In genomic region chr5:49090122-49090680, GRCm38 (mm10) we compare ENCODE assay signal across 9 mouse cellular contexts.
DNase-seq lines count a peak whose midpoint lies in the region; ATAC-seq and TF ChIP-seq lines count a peak whose summit lies in the region.
"Had no signal": no experiment of that assay in that cellular context is flagged by ENCODE, and none has a peak within 500 bp of the region (broad histone marks: within the 10 kb centered on the region; RNA-seq: fewer than 3 reads in every experiment).

No protein-coding gene starts in this region.

- no peaks in the 10 kb centered on the region for H3K36me3 ChIP-seq in embryonic facial prominence, embryonic 13.5 days
- H3K36me3 ChIP-seq in heart, embryonic 14.5 days (ENCODE audit: control insufficient read depth, insufficient read depth, low read length): no peaks in the 10 kb centered on the region
- no peaks in the 10 kb centered on the region for H3K36me3 ChIP-seq in kidney, postnatal 0 days (ENCODE audit: insufficient read depth, low read length)
- no peaks in the 10 kb centered on the region for H3K36me3 ChIP-seq in liver, adult 2 months (ENCODE audit: control insufficient read depth, insufficient read depth, low read length)
- no peaks in the 10 kb centered on the region for H3K36me3 ChIP-seq in neural tube, embryonic 13.5 days

- DNase-seq in CD4-positive helper T cell, adult 2 months (ENCODE audit: low read depth, low spot score): peak; percentile 7
- DNase-seq in adrenal gland, postnatal 36 days: peak; percentile 70 to 75
- peak; percentile 79 for DNase-seq in kidney, postnatal 0 days (ENCODE audit: low spot score)
- DNase-seq in liver, adult 2 months (ENCODE audit: extremely low read depth, low read depth, low spot score): peak; percentile 61
- peak; percentile 28 for DNase-seq in thymus, postnatal 25 days

- no peaks in the 10 kb centered on the region for H3K79me2 ChIP-seq in liver, adult 2 months (ENCODE audit: control insufficient read depth, insufficient read depth, low read length)

- no peak overlapping the region for H3K27ac ChIP-seq in embryonic facial prominence, embryonic 13.5 days
- H3K27ac ChIP-seq in heart, embryonic 14.5 days (replicated peaks in 1 of 2; ENCODE audit: control insufficient read depth in 1 of 2, insufficient read depth in 1 of 2, low read depth in 2 of 2, low read length in 2 of 2): no peak overlapping the region
- no peak overlapping the region for H3K27ac ChIP-seq in kidney, postnatal 0 days
- no peak overlapping the region for H3K27ac ChIP-seq in liver, adult 2 months (replicated peaks; ENCODE audit: insufficient read depth, low read depth, low read length)
- no peak overlapping the region for H3K27ac ChIP-seq in neural tube, embryonic 13.5 days (replicated peaks)

- H3K27me3 ChIP-seq in embryonic facial prominence, embryonic 13.5 days: no peaks in the 10 kb centered on the region
- no peaks in the 10 kb centered on the region for H3K27me3 ChIP-seq in heart, embryonic 14.5 days (ENCODE audit: control insufficient read depth, insufficient read depth, low read length)
- no peaks in the 10 kb centered on the region for H3K27me3 ChIP-seq in kidney, postnatal 0 days (ENCODE audit: insufficient read depth, low read length)
- no peaks in the 10 kb centered on the region for H3K27me3 ChIP-seq in liver, adult 2 months (ENCODE audit: control insufficient read depth, insufficient read depth, low read length)
- H3K27me3 ChIP-seq in neural tube, embryonic 13.5 days: no peaks in the 10 kb centered on the region

- H3K4me1 ChIP-seq in embryonic facial prominence, embryonic 13.5 days: no peaks in the 10 kb centered on the region
- H3K4me1 ChIP-seq in heart, embryonic 14.5 days (ENCODE audit: control insufficient read depth in 2 of 2, insufficient read depth in 2 of 2, low read length in 2 of 2): no peaks in the 10 kb centered on the region
- no peaks in the 10 kb centered on the region for H3K4me1 ChIP-seq in kidney, postnatal 0 days (replicated peaks; ENCODE audit: insufficient read depth, low read length)
- no peaks in the 10 kb centered on the region; the same call in 1 of the 2 replicates for H3K4me1 ChIP-seq in liver, adult 2 months (ENCODE audit: control insufficient read depth, insufficient read depth, low read length)
- no peaks in the 10 kb centered on the region for H3K4me1 ChIP-seq in neural tube, embryonic 13.5 days (replicated peaks)

- peak; percentile 95 for TF ChIP-seq CTCF in kidney, postnatal 0 days (IDR thresholded peaks at IDR 0.05; ENCODE audit: low read depth)
- TF ChIP-seq CTCF in liver, adult 2 months (IDR thresholded peaks at IDR 0.05; ENCODE audit: low read depth, low read length): peak; percentile 65

- 5% methylated on average over 6 of the region's 6 CpGs for WGBS in embryonic facial prominence, embryonic 13.5 days
- WGBS in heart, embryonic 14.5 days: 10% methylated on average over 6 of the region's 6 CpGs
- WGBS in kidney, postnatal 0 days: 10% methylated on average over 6 of the region's 6 CpGs
- WGBS in liver, adult 2 months: 3% methylated on average over 6 of the region's 6 CpGs
- WGBS in neural tube, embryonic 13.5 days: 10% methylated on average over 6 of the region's 6 CpGs

- H3K9ac ChIP-seq in embryonic facial prominence, embryonic 13.5 days: no peak overlapping the region
- no peak overlapping the region for H3K9ac ChIP-seq in heart, embryonic 14.5 days (ENCODE audit: low read length)
- H3K9ac ChIP-seq in kidney, postnatal 0 days (ENCODE audit: low read depth, low read length): no peak overlapping the region
- no peak overlapping the region for H3K9ac ChIP-seq in liver, adult 2 months (ENCODE audit: low read depth, low read length)
- no peak overlapping the region for H3K9ac ChIP-seq in neural tube, embryonic 13.5 days

- 0 out of 2 replicates have a peak, but pooled peaks have one; percentile 43 for ATAC-seq in embryonic facial prominence, embryonic 13.5 days (ENCODE audit: insufficient number of reproducible peaks, insufficient read depth, low FRiP score, low TSS enrichment, low read depth)
- ATAC-seq in heart, embryonic 14.5 days (ENCODE audit: insufficient number of reproducible peaks, insufficient read depth, low FRiP score, low read depth): no peak
- ATAC-seq in kidney, postnatal 0 days (replicated peaks; ENCODE audit: low FRiP score, low read depth): 0 out of 2 replicates have a peak, but pooled peaks have one; percentile 33
- ATAC-seq in neural tube, embryonic 13.5 days (ENCODE audit: low read depth): peak; percentile 50

- no peak overlapping the region for H3K4me3 ChIP-seq in embryonic facial prominence, embryonic 13.5 days
- no peak overlapping the region for H3K4me3 ChIP-seq in heart, embryonic 14.5 days (ENCODE audit: control insufficient read depth in 1 of 2, insufficient read depth in 1 of 2, low read depth in 1 of 2, low read length in 2 of 2)
- no peak overlapping the region for H3K4me3 ChIP-seq in kidney, postnatal 0 days (replicated peaks; ENCODE audit: low read depth, low read length)
- no peak overlapping the region for H3K4me3 ChIP-seq in liver, adult 2 months (ENCODE audit: insufficient read depth, low read depth, low read length)
- H3K4me3 ChIP-seq in neural tube, embryonic 13.5 days: no peak overlapping the region
- H3K4me3 ChIP-seq: erythroblast, embryonic 14.5 days had no signal

- no peaks in the 10 kb centered on the region for H3K9me3 ChIP-seq in embryonic facial prominence, embryonic 13.5 days
- no peaks in the 10 kb centered on the region for H3K9me3 ChIP-seq in heart, embryonic 14.5 days (ENCODE audit: control insufficient read depth, low read length)
- H3K9me3 ChIP-seq in kidney, postnatal 0 days (replicated peaks; ENCODE audit: low read length): no peaks in the 10 kb centered on the region
- no peaks in the 10 kb centered on the region for H3K9me3 ChIP-seq in neural tube, embryonic 13.5 days

- peak overlapping the region; percentile 43 for H3K4me2 ChIP-seq in embryonic facial prominence, embryonic 13.5 days
- peak overlapping the region; percentile 31; the same call in 1 of the 2 replicates for H3K4me2 ChIP-seq in heart, embryonic 14.5 days (ENCODE audit: low read length)
- H3K4me2 ChIP-seq in kidney, postnatal 0 days (ENCODE audit: low read length): no peak overlapping the region
- peak overlapping the region; percentile 40 for H3K4me2 ChIP-seq in neural tube, embryonic 13.5 days

- no peak for TF ChIP-seq POLR2A in liver, adult 2 months (IDR thresholded peaks at IDR 0.05; ENCODE audit: extremely low read depth, insufficient read depth, low read length)

Comparison
In these comparisons a context has a peak if more than half of its experiments do, and no peak if none do; other contexts are left out.
1. DNase-seq: peak in every context shown above with its lines; median percentile 79 in kidney, postnatal 0 days; 72 in adrenal gland, postnatal 36 days; 61 in liver, adult 2 months; 28 in thymus, postnatal 25 days; 7 in CD4-positive helper T cell, adult 2 months.